Mouse (Mus musculus): ENCODE results near the gene Ttll1. TPM values are rescaled to one million over a fixed set of nuclear protein-coding genes. Genes with fewer than 3 reads are reported as not detected.
A peak's percentile ranks its signal among the peaks of the same experiment; 100 is the strongest.
"Not testable (repeated sequence)": the region's sequence is repeated elsewhere in the genome, so short reads cannot be mapped to it uniquely, and the experiment has no call there.

The Ttll1 gene
- total RNA-seq, 1 experiment from 2014 or later, result 9.0 TPM

DNA sequence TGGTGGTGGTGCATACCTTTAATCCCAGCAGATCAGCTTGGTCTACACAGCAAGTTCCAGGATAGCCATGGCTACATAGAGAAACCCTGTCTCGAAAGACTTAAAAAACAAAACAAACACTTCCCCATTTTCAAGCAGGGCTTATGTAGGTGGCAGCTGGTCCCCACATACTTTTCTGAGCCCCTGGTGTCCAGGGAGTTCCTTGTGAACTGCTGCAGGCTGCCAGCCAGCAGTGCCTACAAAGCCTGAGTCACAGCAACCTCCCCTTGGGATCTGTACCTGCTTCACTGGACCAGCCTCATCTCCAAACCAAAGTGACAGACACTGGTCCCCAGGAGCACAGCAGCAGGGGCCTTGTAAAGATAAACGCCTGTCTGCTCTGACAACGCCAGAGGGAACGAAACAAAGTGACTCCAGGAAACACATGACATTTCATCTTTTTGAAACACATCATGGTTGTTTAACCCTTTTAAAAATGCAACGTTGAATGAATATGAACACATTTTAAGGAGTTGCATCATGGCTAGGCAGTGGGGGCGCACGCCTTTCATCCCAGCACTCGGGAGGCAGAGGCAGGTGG is 28.0 kb downstream of the Ttll1 start:
- no peak for DNase-seq

- no peak for DNase-seq
Measured at GRCm38 (mm10) chr15:83481236-83481780, 29.4 kb downstream of the Ttll1 start.

DNA sequence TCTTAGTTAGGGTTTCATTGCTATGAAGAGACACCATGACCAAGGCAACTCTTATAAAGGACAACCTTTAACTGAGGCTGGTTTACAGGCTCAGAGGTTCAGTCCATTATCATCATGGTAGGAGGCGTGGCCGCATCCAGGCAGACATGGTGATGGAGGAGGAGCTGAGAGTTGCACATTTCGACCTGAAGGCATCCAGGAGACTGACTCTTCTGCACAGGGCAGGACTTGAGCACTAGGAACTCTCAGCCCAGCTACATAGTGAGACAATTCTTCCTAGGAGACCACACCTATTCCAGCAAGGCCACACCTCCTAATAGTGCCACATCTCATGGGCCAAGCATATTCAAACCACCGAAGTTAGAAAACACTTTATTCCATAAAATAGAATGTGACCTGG is 30.9 kb downstream of the Ttll1 start:
- no peak for DNase-seq

GRCm38 (mm10) chr15:83478096-83478495 is 32.6 kb downstream of the Ttll1 start:
- no peak for DNase-seq

- DNase-seq, result no peak
Measured at GRCm38 (mm10) chr15:83476593-83477273, 34.0 kb downstream of the Ttll1 start.

DNA sequence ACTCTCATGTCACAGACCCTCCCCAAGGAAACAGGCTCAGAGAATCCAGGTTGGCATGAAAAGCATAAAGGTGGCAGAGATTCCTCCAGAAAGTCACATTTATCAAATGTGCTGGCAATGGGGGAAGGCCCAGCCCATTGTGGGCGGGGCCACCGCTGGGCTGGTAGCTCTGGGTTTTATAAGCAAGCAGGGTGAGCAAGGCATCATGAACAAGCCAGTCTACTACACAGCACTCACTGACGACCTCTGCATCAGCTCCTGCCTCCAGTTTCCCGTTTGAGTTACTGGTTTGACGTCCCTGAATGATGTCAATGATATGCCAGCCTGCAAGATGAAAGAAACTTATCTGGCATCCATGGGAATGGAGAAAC is 36.2 kb downstream of the Ttll1 start:
- DNase-seq, result peak; percentile 41

DNA sequence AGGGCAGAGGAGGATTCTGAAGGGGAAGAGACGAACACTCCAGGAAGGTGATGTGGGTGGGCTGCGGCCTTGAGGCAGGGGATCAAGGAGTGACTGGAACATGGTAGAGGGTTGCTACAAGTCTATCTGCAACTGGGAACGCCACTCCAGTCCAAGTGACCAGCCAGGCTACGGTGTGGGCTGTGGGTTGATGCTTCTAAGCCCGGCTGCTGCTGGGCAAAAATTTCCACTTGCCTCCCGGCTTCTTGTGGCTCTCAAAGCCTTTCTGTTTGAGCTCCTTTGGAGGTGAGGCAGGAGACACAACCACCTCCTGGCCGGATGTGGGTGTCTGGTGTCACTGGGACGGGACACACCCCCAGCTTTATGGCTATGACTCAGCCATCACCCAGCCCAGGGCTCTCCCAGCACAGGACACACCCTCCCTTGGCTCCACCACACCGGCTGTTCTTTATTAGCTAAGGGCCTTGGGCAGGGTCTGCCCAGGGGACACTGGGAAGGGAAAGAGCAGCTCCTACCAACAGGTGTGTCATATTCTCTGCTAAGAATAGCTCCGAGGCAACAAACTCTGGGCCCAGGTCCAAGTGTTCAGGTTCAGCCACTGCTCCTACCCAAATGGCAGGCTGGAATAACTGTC is 36.7 kb downstream of the Ttll1 start:
- DNase-seq, result peak; percentile 68

DNA sequence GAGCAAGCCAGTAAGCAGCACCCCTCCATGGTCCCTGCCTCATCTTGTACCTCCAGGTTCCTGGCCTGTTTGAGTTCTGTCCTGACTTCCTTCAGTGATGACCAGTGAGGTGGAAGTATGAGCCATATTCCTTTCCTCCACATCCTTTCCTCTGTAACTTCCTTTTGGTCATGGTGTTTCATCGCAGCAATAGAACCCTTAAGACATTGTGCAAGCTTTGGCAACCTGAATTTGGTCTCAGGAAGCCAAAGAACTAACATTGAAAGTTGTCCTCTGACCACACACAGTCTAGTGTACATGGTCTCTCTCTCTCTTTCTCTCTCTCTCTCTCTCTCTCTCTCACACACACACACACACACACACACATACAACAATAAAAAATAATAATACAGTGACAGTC is 37.4 kb downstream of the Ttll1 start:
- no peak for DNase-seq

- peak; percentile 17 for DNase-seq
Measured at GRCm38 (mm10) chr15:83471476-83471875, 39.2 kb downstream of the Ttll1 start.

GRCm38 (mm10) chr15:83470443-83470842 is 40.2 kb downstream of the Ttll1 start:
- DNase-seq, result no peak

DNA sequence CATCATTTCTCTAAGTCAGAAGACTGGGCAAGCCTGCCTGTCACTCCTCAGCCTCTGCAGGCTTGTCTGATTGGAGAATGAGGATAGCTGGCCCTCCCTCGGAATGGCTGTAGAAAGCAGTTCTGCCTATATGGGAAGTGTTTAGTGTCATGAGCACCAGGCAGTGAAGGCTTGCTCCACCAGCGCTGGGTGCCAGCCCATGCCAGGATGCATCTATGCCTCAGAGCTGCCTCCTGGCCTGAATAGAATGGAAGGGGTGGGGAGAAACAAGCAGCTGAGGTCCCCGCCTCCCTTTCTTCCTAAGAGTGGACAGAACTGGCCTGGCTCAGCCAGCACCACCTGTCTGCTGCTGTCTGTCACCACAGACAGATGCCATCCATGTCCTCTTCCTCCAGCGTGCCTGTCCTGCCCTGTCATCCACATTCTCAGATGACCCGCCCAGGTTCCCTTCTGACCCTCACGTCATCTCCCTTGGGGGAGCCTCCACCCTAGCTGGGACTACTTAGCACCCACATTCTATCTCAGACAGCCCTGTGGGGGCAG is 41.3 kb downstream of the Ttll1 start:
- DNase-seq, result no peak

GRCm38 (mm10) chr15:83467232-83467966 is 43.3 kb downstream of the Ttll1 start:
- DNase-seq, result no peak

- DNase-seq, result no peak
Measured at GRCm38 (mm10) chr15:83466331-83466730, 44.4 kb downstream of the Ttll1 start.

DNA sequence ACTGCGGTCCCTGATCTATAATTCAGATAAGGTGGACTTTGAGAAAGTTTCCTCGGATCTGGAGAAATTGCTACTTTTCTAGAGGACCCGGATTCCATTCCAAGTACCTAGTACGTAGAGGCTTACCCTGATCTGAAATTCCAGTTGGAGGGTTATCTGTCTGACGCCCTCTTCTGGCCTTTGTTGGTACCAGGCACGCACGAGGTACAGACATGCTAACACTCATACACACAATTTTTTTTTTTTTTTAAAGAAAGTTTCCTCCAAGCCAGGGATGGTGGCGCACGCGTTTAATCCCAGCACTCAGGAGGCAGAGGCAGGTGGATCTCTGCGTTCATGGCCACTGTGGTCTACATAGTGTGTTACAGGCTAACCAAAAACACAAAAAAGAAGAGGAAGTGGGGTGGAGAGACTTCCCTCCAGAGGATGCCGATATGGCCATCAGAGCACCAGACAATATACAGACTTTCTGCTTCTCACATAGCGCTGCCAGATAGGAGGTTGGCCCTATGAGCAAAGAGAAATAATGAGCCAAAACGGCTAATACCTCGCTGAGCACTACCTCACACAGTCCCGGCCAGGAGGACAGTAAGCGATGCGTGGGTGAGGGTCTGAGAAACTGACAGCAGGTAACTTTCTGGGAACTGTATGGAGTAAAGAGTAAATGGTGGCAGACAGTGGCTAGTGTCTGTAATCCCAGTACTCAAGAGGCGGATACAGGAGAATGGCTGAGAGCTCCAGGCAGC is 45.6 kb downstream of the Ttll1 start:
- DNase-seq, result no peak

DNA sequence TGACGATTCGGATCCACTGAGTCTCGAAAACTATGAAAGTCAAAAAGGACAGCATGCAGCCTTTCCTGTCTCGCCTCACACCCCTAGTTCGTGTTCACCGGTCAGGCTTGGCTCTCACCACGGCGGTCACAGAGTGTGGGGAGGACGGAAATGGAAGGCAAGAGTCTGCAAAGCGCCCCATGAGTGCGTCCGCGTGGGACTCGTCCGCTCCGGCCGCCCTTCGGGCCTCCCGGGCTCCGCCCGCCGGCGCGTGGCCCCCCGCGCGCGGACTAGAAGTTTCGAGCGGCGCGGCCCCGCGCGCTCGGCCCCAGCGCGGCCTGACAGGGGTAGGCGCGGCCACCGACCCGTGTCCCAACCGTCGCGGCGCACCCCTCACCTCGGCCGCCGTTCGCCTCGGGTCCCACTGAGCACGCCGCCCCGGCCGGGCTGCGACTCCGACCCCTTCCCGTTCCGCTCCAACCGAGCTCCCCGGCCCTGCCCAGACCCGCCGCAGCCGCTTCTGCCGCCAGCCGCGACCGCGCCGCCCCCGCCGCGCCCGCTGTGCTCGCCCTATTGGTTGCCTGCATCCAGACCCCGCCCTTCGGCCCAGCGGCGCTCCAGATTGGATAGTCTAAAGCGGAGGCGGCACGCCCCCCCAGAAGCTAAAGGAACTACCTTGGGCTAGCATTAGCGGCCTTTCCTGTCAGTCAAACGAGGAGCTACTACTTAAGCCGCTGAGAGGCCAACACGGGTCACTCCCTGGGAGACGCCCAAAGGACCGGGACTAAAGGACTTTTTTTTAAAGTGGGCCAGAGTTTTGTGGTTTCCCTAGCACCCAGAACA is 46.4 kb downstream of the Ttll1 start, which contains the start of gene Pacsin2:
Pacsin2 (minus strand) TSS at position 524 of the 822 bp plus-strand sequence.
- peak; percentile 99 for DNase-seq

DNA sequence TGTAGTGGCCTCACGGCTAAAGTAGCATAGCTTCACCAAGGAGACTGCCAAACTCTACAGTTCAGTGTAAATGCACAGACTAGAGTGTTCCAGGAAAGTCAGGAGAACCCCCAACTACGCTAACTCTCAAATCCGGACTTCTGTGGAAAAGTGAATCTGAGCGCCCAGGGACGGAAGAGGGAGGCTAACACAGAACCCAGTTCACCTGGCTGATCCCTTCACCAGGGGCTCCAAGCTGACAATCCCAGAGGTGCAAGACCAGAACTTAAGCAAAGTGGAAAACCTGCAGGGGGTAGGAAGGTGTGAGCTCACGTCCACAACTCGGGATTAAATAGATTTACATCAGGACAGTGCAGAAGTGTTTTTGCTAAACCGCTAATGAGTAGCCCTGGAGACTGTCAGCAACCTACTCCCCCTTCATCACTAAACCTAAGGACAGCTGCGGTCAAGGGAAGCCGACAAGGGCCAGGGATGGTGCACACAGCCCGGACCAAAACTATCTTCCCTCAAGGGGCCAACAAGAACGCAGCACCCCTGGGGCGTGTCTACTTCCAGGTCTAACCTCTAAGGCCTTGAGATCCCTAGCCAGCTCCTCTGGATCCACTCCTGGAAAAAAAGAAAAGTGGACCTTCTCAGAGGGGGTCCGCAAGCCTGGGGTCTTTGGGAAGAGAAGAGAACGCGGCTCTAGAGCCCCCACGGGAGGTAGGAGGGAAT is 47.2 kb downstream of the Ttll1 start:
- no peak for DNase-seq

GRCm38 (mm10) chr15:83462349-83462748 is 48.3 kb downstream of the Ttll1 start:
- not testable (repeated sequence) for DNase-seq

GRCm38 (mm10) chr15:83460891-83461290 is 49.8 kb downstream of the Ttll1 start:
- no peak for DNase-seq

GRCm38 (mm10) chr15:83457541-83457940 is 53.2 kb downstream of the Ttll1 start:
- DNase-seq, result no peak

DNA sequence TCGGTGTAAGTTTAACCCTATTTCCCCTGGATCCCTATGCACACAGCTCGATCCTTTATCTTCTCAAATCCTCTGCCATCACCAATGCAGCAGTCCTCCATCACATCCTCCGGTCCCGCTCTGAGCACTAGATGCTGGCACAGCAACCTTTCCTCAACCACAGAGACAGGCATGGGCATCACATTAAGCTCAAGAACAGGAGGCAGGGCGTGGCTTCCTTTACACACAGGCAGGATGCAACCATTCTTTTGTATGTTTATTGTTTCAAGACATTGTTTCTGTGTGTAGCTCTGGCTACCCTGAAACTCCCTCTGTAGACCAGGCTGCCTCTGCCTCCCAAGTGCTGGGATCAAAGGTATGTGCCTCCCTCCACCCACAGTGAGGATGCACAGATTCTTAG is 55.1 kb downstream of the Ttll1 start:
- DNase-seq, result no peak
